Mouse (Mus musculus): ENCODE results near the gene B3galt2. TPM values are rescaled to one million over a fixed set of nuclear protein-coding genes. Genes with fewer than 3 reads are reported as not detected.

Gene B3galt2
- polyA plus RNA-seq, 1 experiment from 2014 or later = 3.2 TPM

Other genes with a start within 250 kb of the B3galt2 start
- gene Cdc73, start 62.2 kb downstream of the B3galt2 start, polyA plus RNA-seq (2015; fragmentation: Nextera tagmentation; extraction: Ambion mirVana) = 24.0 and 30.6 TPM in 2 replicates
- 161 and 192 TPM in 2 replicates for gene Glrx2, start 75.7 kb downstream of the B3galt2 start, polyA plus RNA-seq (2015; fragmentation: Nextera tagmentation; extraction: Ambion mirVana)
- 46.1 and 50.8 TPM in 2 replicates for gene Trove2, start 136.4 kb downstream of the B3galt2 start, polyA plus RNA-seq (2015; fragmentation: Nextera tagmentation; extraction: Ambion mirVana)
- gene Uchl5, start 136.6 kb downstream of the B3galt2 start, polyA plus RNA-seq (2015; fragmentation: Nextera tagmentation; extraction: Ambion mirVana) = 84.5 and 87.9 TPM in 2 replicates

All from forebrain, embryonic 13.5 days (tissue).